Mouse (Mus musculus) forebrain, embryonic 10.5 days (tissue): ENCODE data around the gene P2rx3. TPM values are rescaled to one million over a fixed set of nuclear protein-coding genes. Genes with fewer than 3 reads are reported as not detected.
A peak's percentile ranks its signal among the peaks of the same experiment; 100 is the strongest.

ENCODE experiments used
- DNase-seq: peaks from one replicate; pipeline ENCODE4 v3.0.0-alpha.2; 2017; ENCODE audit warnings: low spot score; ENCODE audit errors: extremely low spot score
- H3K27ac ChIP-seq: fragments of 300-500 bp; sonication (generic); 2 replicates; pipeline ENCODE4 v1.5.1; 2016; ENCODE audit warnings: mild to moderate bottlenecking
- H3K27me3 ChIP-seq: fragments of 300-500 bp; sonication (generic); 2 replicates; pipeline ENCODE4 v1.6.1; 2016; ENCODE audit warnings: mild to moderate bottlenecking; ENCODE audit not compliant: poor library complexity, severe bottlenecking
- H3K36me3 ChIP-seq: fragments of 300-500 bp; sonication (generic); replicated peaks from 2 replicates; pipeline ENCODE4 v1.6.1; 2016; ENCODE audit warnings: mild to moderate bottlenecking, moderate library complexity
- H3K4me1 ChIP-seq: fragments of 300-500 bp; sonication (generic); 2 replicates; pipeline ENCODE4 v1.6.1; 2016
- H3K4me3 ChIP-seq: fragments of 300-500 bp; sonication (generic); 2 replicates; pipeline ENCODE4 v1.5.1; 2016; ENCODE audit warnings: mild to moderate bottlenecking, moderate library complexity
- H3K9me3 ChIP-seq: fragments of 300-500 bp; sonication (generic); 2 replicates; pipeline ENCODE4 v1.6.1; 2016; ENCODE audit warnings: mild to moderate bottlenecking, moderate library complexity
- WGBS: fragments of 180-500 bp; shearing (Covaris S2); methylation state at CpG from one replicate; pipeline ENCODE4 v1.1.7; 2016; 5-methylcytosine and 5-hydroxymethylcytosine counted together
- polyA plus RNA-seq: library from polyadenylated mRNA; unstranded; fragments of >200 nt; fragmentation: Nextera tagmentation; extraction: Ambion mirVana; gene quantifications from 2 replicates; pipeline ENCODE4 v1.2.1, GENCODE M21; 2016

P2rx3 gene
- polyA plus RNA-seq, 1 experiment from 2014 or later = 3.6 TPM

DNA sequence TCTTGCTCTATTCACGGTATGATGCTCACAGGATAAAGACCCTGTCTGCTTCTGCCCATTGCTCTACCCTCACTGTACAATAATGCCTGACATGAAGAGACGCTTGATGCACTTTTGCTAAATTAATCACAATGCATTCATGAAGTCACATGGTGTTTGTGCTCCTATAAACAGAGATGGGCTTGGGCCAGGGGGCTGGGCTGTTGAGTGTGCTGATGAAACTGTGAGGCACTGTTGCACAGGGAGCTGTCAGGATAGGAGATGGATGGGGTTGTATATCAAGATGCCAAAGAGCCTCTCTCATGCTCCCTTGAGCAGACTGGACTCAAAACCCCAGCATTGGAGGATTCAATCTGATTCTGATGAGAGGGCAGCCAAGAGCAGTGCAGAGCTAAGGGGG is 4.1 kb downstream of the P2rx3 start:
- Histone ChIP-seq H3K36me3 (no peaks in the 10 kb centered on the region), H3K4me1 (peaks cover 18% of the 10 kb centered on the region), H3K27me3 (no peaks in the 10 kb centered on the region), H3K9me3 (no peaks in the 10 kb centered on the region), H3K4me3 (no peak overlapping the region), H3K27ac (no peak overlapping the region)
- no peak for DNase-seq
- WGBS = 92% methylated on average over 2 of the region's 2 CpGs

DNA sequence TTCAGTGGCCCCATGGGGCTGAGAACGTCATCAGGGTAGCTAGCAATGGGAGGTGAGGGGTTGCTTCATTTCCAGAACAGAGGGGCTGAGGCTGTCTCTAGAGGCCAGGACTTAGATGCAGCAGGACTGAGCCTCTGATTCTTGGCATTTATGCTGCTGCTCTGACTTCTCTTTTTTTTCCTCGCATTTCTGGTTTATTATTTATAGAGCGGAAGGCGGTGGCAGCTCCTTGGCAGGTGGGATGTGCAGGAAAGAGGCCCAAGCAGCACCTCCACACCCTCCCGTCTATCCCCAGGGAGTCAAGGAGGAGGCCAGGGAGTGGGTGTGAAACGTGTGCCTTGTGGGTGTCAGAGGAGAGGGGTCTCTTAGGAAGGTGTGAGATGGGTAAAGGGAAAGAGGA is 6.3 kb downstream of the P2rx3 start:
- Histone ChIP-seq H3K4me1 (peaks cover 7% of the 10 kb centered on the region), H3K27ac (no peak overlapping the region), H3K9me3 (no peaks in the 10 kb centered on the region), H3K36me3 (no peaks in the 10 kb centered on the region), H3K27me3 (no peaks in the 10 kb centered on the region), H3K4me3 (no peak overlapping the region)
- 80% methylated on average over 6 of the region's 6 CpGs for WGBS
- DNase-seq = no peak

DNA sequence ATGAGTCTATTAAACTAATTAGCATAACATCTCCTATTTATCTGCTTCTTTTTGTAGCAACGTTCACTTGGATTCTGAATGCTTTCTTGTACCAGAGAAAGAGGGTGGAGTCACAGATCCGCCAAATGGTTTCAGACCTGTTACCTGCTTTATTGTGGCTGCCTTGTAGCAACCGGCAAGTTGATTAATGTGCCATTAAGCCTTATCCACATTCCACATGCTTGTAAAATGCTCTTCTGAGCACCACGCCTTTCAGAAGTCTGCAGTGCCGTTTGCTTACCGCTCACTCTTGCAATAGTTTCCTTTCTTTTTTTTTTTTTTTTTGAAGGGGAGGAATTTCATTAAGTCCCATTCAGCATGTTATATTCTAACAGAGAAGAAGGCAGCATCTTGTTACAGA is 7.4 kb downstream of the P2rx3 start:
- no peak for DNase-seq
- H3K9me3 ChIP-seq = no peaks in the 10 kb centered on the region
- H3K27ac ChIP-seq = no peak overlapping the region
- no peaks in the 10 kb centered on the region for H3K27me3 ChIP-seq
- no peak overlapping the region for H3K4me3 ChIP-seq
- 83% methylated on average over 6 of the region's 6 CpGs for WGBS
- H3K36me3 ChIP-seq = no peaks in the 10 kb centered on the region
- H3K4me1 ChIP-seq = no peaks in the 10 kb centered on the region

DNA sequence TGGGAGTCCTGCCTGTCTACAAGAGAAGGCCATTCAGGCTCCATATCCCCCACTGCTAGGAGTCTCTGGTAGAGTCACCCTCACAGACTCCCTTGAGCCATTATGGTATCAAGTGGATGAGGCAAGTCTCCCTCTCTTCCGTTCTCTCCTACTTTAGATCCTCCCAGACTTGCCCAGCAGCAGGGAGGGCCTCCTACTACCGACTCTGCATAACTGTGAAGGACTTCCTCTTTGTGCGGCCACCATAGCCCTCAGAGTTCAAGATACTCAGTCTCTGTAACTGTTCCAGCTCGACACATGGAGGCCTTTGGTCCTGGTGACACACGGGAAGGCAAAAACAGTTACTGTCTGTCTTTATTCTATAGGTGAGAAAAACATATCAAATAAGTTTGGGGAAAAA is 10.0 kb downstream of the P2rx3 start:
- H3K4me1 ChIP-seq = no peaks in the 10 kb centered on the region
- H3K27me3 ChIP-seq = no peaks in the 10 kb centered on the region
- no peaks in the 10 kb centered on the region for H3K36me3 ChIP-seq
- no peak for DNase-seq
- no peak overlapping the region for H3K27ac ChIP-seq
- H3K4me3 ChIP-seq = no peak overlapping the region
- H3K9me3 ChIP-seq = no peaks in the 10 kb centered on the region
- 82% methylated on average over 5 of the region's 5 CpGs for WGBS

DNA sequence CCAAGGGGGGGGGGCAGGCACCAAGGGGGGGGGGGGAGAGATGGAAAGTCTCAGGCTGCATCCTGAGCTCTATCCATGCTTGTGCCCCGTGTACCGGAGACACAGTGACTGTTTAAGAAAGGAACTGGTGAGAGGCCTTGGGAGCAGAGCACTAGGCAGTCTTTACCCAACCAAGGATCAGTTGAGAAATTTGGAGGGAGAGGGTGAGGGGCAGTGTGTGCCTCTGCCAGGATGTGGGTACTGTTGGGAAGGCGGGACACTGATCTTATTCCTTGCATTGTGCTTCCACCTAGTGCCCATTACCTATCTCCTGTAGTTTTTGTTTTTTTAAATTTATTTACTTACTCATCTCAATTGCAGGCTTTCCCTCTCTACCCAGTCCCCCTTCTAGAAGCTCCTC is 11.1 kb downstream of the P2rx3 start:
- 69% methylated on average over 3 of the region's 3 CpGs for WGBS
- H3K4me1 ChIP-seq = no peaks in the 10 kb centered on the region
- H3K36me3 ChIP-seq = no peaks in the 10 kb centered on the region
- no peaks in the 10 kb centered on the region for H3K27me3 ChIP-seq
- H3K4me3 ChIP-seq = no peak overlapping the region
- H3K27ac ChIP-seq = no peak overlapping the region
- H3K9me3 ChIP-seq = no peaks in the 10 kb centered on the region
- no peak for DNase-seq

DNA sequence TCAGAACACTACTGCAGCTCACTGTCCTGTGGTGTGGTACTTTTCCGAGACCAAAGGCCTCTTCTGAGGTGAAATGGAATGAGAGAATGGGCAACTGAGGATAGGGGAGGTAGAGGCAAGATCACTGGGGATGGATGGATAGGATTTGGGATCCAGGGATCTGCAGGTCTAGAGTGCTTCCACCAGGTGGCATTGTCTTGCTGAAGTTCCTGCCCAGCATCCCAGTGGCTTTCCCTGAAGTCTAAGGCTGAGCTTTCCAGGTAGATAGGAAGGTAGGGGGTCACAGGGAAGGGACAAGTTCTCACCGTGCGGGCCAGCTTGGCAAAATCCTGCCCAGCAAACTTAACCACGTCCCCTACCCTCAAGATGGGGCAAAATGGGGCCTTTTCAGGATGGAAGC is 15.2 kb downstream of the P2rx3 start:
- H3K4me3 ChIP-seq = no peak overlapping the region
- no peaks in the 10 kb centered on the region for H3K9me3 ChIP-seq
- H3K4me1 ChIP-seq = no peaks in the 10 kb centered on the region
- no peaks in the 10 kb centered on the region for H3K36me3 ChIP-seq
- no peaks in the 10 kb centered on the region for H3K27me3 ChIP-seq
- no peak for DNase-seq
- H3K27ac ChIP-seq = no peak overlapping the region
- 23% methylated on average over 4 of the region's 4 CpGs for WGBS

DNA sequence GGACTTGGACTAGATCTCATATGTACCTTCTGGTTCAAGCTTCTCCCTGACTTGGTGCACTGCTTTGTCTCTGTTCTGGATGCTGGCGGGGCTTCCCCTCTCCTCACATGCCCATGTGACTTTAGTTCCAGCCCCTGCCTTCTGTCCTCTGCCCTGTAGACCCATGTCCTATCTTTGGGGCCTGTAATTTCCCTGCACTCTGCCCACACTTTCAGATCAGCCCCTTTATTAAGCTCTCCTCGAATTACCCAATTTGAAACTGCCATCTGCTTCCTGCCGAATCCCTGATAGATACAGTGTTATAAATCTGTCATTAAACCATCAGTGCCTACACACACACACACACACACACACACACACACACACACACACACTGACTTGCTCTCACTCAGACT is 22.7 kb downstream of the P2rx3 start:
- no peaks in the 10 kb centered on the region for H3K36me3 ChIP-seq
- H3K27ac ChIP-seq = no peak overlapping the region
- 69% methylated on average over 3 of the region's 3 CpGs for WGBS
- H3K4me1 ChIP-seq = no peaks in the 10 kb centered on the region
- no peaks in the 10 kb centered on the region for H3K27me3 ChIP-seq
- H3K9me3 ChIP-seq = no peaks in the 10 kb centered on the region
- H3K4me3 ChIP-seq = no peak overlapping the region
- no peak for DNase-seq

DNA sequence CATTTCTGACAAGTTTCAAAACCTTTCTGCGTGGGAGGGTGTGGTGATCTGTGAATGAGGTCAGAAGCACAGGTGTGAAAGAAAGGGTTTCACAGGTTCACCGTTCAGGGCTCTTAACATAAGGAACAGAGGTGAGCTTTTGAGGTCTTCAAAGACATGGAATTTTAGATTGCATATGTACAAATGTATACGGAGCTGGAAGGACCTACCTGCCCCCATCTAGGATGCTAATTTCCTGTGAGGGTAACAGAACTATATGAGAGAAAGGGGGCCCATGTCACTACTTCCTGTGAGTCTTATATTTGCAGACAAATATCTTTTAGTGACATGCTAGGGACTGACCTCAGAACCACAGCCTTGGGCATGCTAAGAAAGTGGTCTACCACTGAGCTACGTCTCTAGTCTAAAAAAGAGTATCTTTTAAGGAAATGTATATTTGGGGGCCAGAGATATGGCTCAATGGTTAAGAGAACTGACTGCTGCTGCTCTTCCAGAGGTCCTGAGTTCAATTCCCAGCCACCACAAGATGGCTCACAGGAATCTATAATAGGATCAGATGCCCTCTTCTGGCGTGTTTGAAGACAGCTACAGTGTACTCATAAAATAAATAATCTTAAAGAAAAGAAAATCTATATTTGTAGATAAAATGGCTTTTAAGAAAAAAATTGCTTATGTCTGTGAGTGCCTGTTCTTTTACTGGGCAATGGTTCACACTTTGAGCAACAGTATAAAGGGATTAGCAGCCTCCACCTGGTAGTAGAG is 23.3 kb downstream of the P2rx3 start:
- no peak for DNase-seq
- WGBS = 83% methylated on average over 5 of the region's 5 CpGs
- Histone ChIP-seq H3K27ac (no peak overlapping the region), H3K27me3 (no peaks in the 10 kb centered on the region), H3K4me1 (no peaks in the 10 kb centered on the region), H3K36me3 (no peaks in the 10 kb centered on the region), H3K4me3 (no peak overlapping the region), H3K9me3 (no peaks in the 10 kb centered on the region)

DNA sequence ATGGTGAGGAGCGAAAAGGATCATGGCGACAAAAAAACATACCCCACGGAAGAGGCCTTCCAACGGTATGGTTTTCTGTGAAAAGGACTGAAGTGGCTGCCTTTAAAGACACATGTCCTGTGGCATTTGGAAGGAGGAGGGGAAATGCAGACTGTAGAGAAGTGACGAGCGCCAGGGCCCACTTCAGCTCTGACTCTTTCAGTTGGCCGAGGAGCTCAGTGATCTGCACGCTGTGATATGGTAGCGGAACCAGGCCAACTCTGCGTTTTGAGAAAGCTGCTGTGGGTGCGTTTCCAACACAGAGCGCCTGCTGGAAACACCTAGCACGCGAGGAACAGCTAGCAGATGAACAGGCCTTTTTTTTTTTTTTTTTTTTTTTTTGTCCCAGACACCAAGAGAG is 24.6 kb downstream of the P2rx3 start:
- WGBS = 88% methylated on average over 14 of the region's 14 CpGs
- Histone ChIP-seq H3K36me3 (no peaks in the 10 kb centered on the region), H3K4me3 (no peak overlapping the region), H3K9me3 (no peaks in the 10 kb centered on the region), H3K27ac (no peak overlapping the region), H3K4me1 (no peaks in the 10 kb centered on the region), H3K27me3 (no peaks in the 10 kb centered on the region)
- no peak for DNase-seq

DNA sequence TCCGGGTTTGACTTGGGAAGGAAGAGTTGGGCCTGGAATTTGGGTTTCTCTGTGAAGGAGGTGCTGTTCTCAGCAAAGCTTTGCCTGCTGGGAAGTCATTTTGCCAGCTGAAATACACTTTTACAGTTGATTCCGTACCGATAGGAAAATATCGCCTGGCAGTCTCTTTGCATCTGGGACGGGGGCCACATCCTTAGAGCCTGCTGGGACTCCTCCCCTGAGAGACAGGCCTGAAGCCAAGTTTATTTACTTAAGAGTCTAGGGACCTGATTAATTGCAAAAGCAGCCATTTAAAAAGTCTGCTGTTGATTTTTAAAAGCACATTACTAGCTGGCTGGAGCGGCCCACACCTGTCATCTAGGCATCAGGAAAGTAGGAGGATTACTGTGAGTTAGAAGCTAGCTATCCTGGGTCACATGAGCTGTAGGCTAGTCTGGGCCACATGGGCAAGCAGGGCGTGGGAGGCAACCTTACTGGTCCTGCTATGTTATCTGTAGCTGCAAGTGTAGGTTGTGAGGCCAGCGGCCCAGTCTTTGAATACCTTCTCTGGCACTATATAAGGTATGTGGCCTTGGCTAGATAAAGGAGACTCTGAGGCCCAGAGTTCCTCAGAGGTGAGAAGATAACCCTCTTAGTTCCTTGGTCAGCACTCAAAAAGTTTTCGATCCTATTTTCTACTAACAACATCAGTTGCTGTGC is 25.2 kb downstream of the P2rx3 start:
- no peaks in the 10 kb centered on the region for H3K27me3 ChIP-seq
- 89% methylated on average over 9 of the region's 9 CpGs for WGBS
- no peak for DNase-seq

DNA sequence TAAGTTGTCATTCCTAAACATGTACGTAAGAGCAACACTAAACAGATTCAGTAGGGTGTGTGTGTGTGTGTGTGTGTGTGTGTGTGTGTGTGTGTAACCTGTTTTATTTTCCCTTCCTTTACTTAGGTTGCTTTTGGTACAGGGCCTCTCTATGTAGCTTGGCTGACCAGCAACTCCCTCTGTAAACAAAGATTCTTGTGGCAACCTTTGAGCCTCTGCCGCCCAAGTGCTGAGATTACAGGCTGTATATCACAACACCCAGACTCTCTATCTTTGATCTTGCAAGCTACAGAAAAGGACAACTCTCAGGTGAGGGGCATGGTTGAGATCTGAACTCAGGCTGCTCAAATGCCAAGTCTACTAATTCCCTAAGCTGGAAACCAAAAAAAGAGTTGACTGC is 28.1 kb downstream of the P2rx3 start:
- WGBS = 88% methylated on average over 2 of the region's 2 CpGs
- Histone ChIP-seq H3K4me3 (no peak overlapping the region), H3K9me3 (no peaks in the 10 kb centered on the region), H3K27me3 (no peaks in the 10 kb centered on the region), H3K36me3 (no peaks in the 10 kb centered on the region), H3K4me1 (no peaks in the 10 kb centered on the region), H3K27ac (no peak overlapping the region)
- no peak for DNase-seq

More for the DNA sequence above, 25.2 kb downstream of the P2rx3 start:
- H3K4me3 ChIP-seq = no peak overlapping the region
- H3K36me3 ChIP-seq = no peaks in the 10 kb centered on the region
- H3K27ac ChIP-seq = 0 out of 2 replicates have a peak overlapping the region, but pooled peaks have one; percentile 51
- H3K9me3 ChIP-seq = no peaks in the 10 kb centered on the region
- H3K4me1 ChIP-seq = no peaks in the 10 kb centered on the region

DNA sequence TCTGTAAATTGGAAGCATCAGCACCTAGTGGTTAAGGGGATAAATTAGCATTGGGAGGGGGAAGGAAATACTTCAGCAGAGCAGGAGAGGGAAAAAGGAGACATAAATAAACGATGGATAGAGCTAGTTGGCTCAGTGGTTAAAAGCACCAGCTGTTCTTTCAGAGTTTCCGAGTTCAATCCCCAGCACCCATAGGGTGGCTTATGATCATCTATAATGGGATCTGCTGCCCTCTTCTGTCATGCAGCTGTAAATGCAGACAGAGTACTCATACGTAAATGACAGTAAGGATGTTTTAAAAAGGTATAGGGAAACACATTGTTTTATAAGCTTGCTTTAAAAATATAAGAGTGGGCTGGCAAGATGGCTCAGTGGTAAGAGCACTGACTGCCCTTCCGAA is 29.5 kb downstream of the P2rx3 start:
- no peaks in the 10 kb centered on the region for H3K36me3 ChIP-seq
- WGBS = 26% methylated on average over 4 of the region's 4 CpGs
- H3K27me3 ChIP-seq = no peaks in the 10 kb centered on the region
- H3K9me3 ChIP-seq = no peaks in the 10 kb centered on the region
- no peak overlapping the region for H3K4me3 ChIP-seq
- DNase-seq = no peak
- no peak overlapping the region for H3K27ac ChIP-seq
- H3K4me1 ChIP-seq = 0 out of 2 replicates have a peak, but pooled peaks cover 6% of the 10 kb centered on the region

DNA sequence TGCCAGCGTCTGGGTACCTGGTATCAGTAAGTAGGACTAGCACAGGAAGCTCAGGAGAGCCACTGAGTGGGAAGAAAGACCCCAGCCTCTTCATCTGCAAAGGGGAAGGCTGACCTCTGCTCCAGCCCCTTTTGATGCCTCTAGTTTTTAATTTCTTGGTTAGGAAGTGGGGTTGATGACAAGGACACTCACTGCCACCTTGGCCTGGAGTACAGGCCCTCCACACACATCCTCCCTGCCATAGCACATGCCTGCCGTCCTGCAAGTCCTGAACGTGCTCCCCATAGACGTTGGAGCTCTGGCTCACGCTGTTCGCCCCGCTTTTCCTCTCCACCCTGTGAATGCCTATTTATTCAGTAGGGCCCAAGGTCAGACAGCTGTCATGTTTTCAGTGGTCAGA is 30.7 kb downstream of the P2rx3 start:
- Histone ChIP-seq H3K4me3 (no peak overlapping the region), H3K36me3 (no peaks in the 10 kb centered on the region), H3K27ac (no peak overlapping the region), H3K4me1 (peaks cover 15% of the 10 kb centered on the region), H3K27me3 (no peaks in the 10 kb centered on the region), H3K9me3 (no peaks in the 10 kb centered on the region)
- WGBS = 87% methylated on average over 7 of the region's 7 CpGs
- no peak for DNase-seq
